Comparison of ENCODE assay signal across 8 mouse cellular contexts in the genomic region with DNA sequence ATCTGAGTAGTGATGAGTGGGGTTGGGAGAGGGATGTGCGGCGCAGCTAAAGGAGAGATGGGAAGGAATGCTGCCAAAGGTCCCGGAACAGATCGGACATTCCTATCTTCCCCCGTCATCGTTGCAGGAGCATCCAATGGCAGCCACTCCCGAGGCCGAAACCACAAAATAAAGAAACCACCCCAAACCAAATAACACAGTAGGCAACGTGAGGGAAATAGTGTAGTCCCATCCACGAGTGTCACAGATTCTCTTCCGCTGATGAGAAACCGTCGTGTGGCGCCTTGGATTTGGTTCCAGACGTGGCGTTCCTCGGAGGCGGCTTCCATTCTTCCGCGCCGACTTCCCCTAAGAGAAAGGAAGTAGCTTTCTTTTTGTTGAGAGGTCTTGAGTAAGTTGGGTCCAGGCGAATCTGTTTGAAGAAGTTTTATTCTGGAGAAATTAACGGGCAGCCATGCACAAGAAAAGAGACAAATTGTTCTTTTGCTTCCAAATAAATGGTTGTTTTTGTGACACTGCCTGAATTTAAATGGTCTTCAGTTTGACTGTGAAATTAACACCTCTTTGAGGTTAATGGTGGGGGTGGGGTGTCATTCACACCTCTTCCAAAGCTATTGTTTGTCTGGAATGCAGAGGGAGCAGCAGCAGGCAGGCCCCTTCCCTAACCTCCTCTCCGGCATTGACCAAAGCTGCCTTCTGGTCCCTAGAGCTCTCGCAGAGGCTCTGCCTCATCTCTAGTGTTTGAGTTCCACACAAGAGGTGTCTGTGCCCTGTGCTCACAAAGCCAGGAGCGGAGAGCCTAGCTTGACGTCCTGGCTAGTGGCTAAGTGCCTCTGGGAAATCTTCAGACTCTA.
DNase-seq lines count a peak whose midpoint lies in the region; ATAC-seq and TF ChIP-seq lines count a peak whose summit lies in the region.

No protein-coding gene starts in this region.

- ATAC-seq in forebrain, embryonic 12.5 days (ENCODE audit: low FRiP score), result no peak
- ATAC-seq in hindbrain, postnatal 0 days, result no peak
- no peak for ATAC-seq in midbrain, embryonic 14.5 days (ENCODE audit: low FRiP score, low TSS enrichment)
- ATAC-seq in erythroid progenitor cell, adult 5-6 weeks (replicated peaks; ENCODE audit: low FRiP score, poor library complexity, severe bottlenecking), result no peak

- peak overlapping the region; percentile 26 for H3K4me3 ChIP-seq in forebrain, embryonic 12.5 days (replicated peaks)
- peak overlapping the region; percentile 23 for H3K4me3 ChIP-seq in hindbrain, postnatal 0 days (ENCODE audit: low read length)
- peak overlapping the region; percentile 24 for H3K4me3 ChIP-seq in midbrain, embryonic 14.5 days (replicated peaks; ENCODE audit: low read depth, low read length)

- no peak for TF ChIP-seq CTCF in hindbrain, postnatal 0 days (IDR thresholded peaks at IDR 0.05; ENCODE audit: low read depth)

- peaks cover 10% of the 10 kb centered on the region for H3K4me1 ChIP-seq in forebrain, embryonic 12.5 days
- H3K4me1 ChIP-seq in hindbrain, postnatal 0 days (ENCODE audit: insufficient read depth, low read length), result no peaks in the 10 kb centered on the region
- peaks cover 6% of the 10 kb centered on the region; the same call in 1 of the 2 replicates for H3K4me1 ChIP-seq in midbrain, embryonic 14.5 days (ENCODE audit: control insufficient read depth, insufficient read depth, low read length)

- H3K27me3 ChIP-seq in forebrain, embryonic 12.5 days, result peaks cover 36% of the 10 kb centered on the region
- 0 out of 2 replicates have a peak, but pooled peaks cover 6% of the 10 kb centered on the region for H3K27me3 ChIP-seq in hindbrain, postnatal 0 days (ENCODE audit: insufficient read depth, low read length)
- H3K27me3 ChIP-seq in midbrain, embryonic 14.5 days (ENCODE audit: control insufficient read depth, insufficient read depth, low read length), result peaks cover 12% of the 10 kb centered on the region; the same call in 1 of the 2 replicates

- H3K27ac ChIP-seq in forebrain, embryonic 12.5 days, result no peak overlapping the region
- no peak overlapping the region for H3K27ac ChIP-seq in hindbrain, postnatal 0 days
- no peak overlapping the region for H3K27ac ChIP-seq in midbrain, embryonic 14.5 days (replicated peaks; ENCODE audit: low read depth, low read length)

- DNase-seq in adrenal gland, adult 2 months, result peak; percentile 13
- no peak for DNase-seq in adrenal gland, adult 8-10 months
- DNase-seq in 3T3-L1 (ENCODE audit: low read depth, low spot score) (peak; percentile 82), adipocyte (ENCODE audit: low spot score) (no peak)
- peak; percentile 12 for DNase-seq in hindbrain, postnatal 0 days (ENCODE audit: low spot score)
- peak; percentile 43 for DNase-seq in midbrain, embryonic 14.5 days

- no peaks in the 10 kb centered on the region for H3K9me3 ChIP-seq in forebrain, embryonic 12.5 days
- H3K9me3 ChIP-seq in hindbrain, postnatal 0 days (ENCODE audit: low read length), result no peaks in the 10 kb centered on the region
- H3K9me3 ChIP-seq in midbrain, embryonic 14.5 days (ENCODE audit: control insufficient read depth, low read length), result no peaks in the 10 kb centered on the region

- H3K4me2 ChIP-seq in forebrain, embryonic 12.5 days, result peak overlapping the region; percentile 49
- H3K4me2 ChIP-seq in hindbrain, postnatal 0 days (ENCODE audit: low read depth, low read length), result peak overlapping the region; percentile 52
- peak overlapping the region; percentile 49 for H3K4me2 ChIP-seq in midbrain, embryonic 14.5 days (ENCODE audit: low read length)

- H3K36me3 ChIP-seq in forebrain, embryonic 12.5 days (replicated peaks), result no peaks in the 10 kb centered on the region
- no peaks in the 10 kb centered on the region for H3K36me3 ChIP-seq in hindbrain, postnatal 0 days (ENCODE audit: insufficient read depth, low read length)
- H3K36me3 ChIP-seq in midbrain, embryonic 14.5 days (ENCODE audit: control insufficient read depth, insufficient read depth, low read length), result no peaks in the 10 kb centered on the region

- H3K9ac ChIP-seq in forebrain, embryonic 12.5 days, result no peak overlapping the region
- H3K9ac ChIP-seq in hindbrain, postnatal 0 days (replicated peaks; ENCODE audit: low read length), result 0 out of 2 replicates have a peak overlapping the region, but pooled peaks have one; percentile 3
- H3K9ac ChIP-seq in midbrain, embryonic 14.5 days (replicated peaks; ENCODE audit: low read length), result no peak overlapping the region

- WGBS in forebrain, embryonic 12.5 days, result 4% methylated on average over 27 of the region's 27 CpGs
- 7% methylated on average over 27 of the region's 27 CpGs for WGBS in hindbrain, postnatal 0 days
- WGBS in midbrain, embryonic 14.5 days, result 6% methylated on average over 27 of the region's 27 CpGs

Comparison
In these comparisons a context has a peak if more than half of its experiments do, and no peak if none do; other contexts are left out.
1. DNase-seq: peak in adrenal gland, adult 2 months (single experiment), 3T3-L1 (single experiment), hindbrain, postnatal 0 days (single experiment) and midbrain, embryonic 14.5 days (single experiment); none in adrenal gland, adult 8-10 months (single experiment) and adipocyte (single experiment).
2. Peak in every context shown above with its lines, with median percentiles within 50 percentile points of each other: H3K4me2 ChIP-seq and H3K4me3 ChIP-seq.